Mouse (Mus musculus) MEL (cell line): Measurements from ENCODE around the gene Shtn1. TPM values are rescaled to one million over a fixed set of nuclear protein-coding genes. Genes with fewer than 3 reads are reported as not detected.

Experiments
- DNase-seq: peaks from one replicate; pipeline ENCODE4 v3.0.0; 2011; ENCODE audit warnings: low read depth, low spot score
- H3K27ac ChIP-seq: 2 replicates; pipeline ENCODE4 v1.5.1; 2012; ENCODE audit warnings: low read depth, mild to moderate bottlenecking, control low read depth, low read length, moderate library complexity; ENCODE audit not compliant: control insufficient read depth
- H3K27me3 ChIP-seq, 2 experiments: fragments of 150-350 bp in 1 of 2; sonication (generic) in 1 of 2; 2 replicates each; pipeline ENCODE4 v1.6.1; 2012; ENCODE audit warnings: low read length in 2 of 2, mild to moderate bottlenecking in 2 of 2, improper control_type of control experiment in 1 of 2, moderate library complexity in 1 of 2; ENCODE audit not compliant: insufficient read depth in 2 of 2, control insufficient read depth in 1 of 2
- H3K36me3 ChIP-seq, 2 experiments: 2 replicates each; pipeline ENCODE4 v1.6.1; 2012 to 2014; ENCODE audit warnings: low read length in 2 of 2, improper control_type of control experiment in 1 of 2, inconsistent platforms in 1 of 2, mild to moderate bottlenecking in 1 of 2; ENCODE audit not compliant: insufficient read depth in 2 of 2, control insufficient read depth in 1 of 2
- H3K4me1 ChIP-seq, 2 experiments: fragments of 150-350 bp in 1 of 2; sonication (generic) in 1 of 2; 2 replicates each; pipeline ENCODE4 v1.6.1; 2012; ENCODE audit warnings: low read length in 2 of 2, improper control_type of control experiment in 1 of 2, mild to moderate bottlenecking in 1 of 2; ENCODE audit not compliant: insufficient read depth in 2 of 2, control insufficient read depth in 1 of 2
- H3K4me3 ChIP-seq, 2 experiments: fragments of 150-350 bp in 1 of 2; sonication (generic) in 1 of 2; 2 replicates each; pipeline ENCODE4 v1.5.1; 2012; ENCODE audit warnings: low read depth in 2 of 2, low read length in 2 of 2, mild to moderate bottlenecking in 2 of 2, moderate library complexity in 2 of 2, control low read depth in 1 of 2, improper control_type of control experiment in 1 of 2; ENCODE audit not compliant: control insufficient read depth in 1 of 2, insufficient read depth in 1 of 2
- H3K79me2 ChIP-seq: 2 replicates; pipeline ENCODE4 v1.6.1; 2012; ENCODE audit warnings: mild to moderate bottlenecking, low read length, moderate library complexity; ENCODE audit not compliant: control insufficient read depth, poor library complexity, insufficient read depth
- H3K9ac ChIP-seq: 2 replicates; pipeline ENCODE4 v1.6.1; 2012; ENCODE audit warnings: low read depth, mild to moderate bottlenecking, control low read depth, low read length, moderate library complexity; ENCODE audit not compliant: control insufficient read depth, poor library complexity, severe bottlenecking
- H3K9me3 ChIP-seq: fragments of 150-350 bp; sonication (generic); replicated peaks from 2 replicates; pipeline ENCODE4 v1.6.1; 2012; ENCODE audit warnings: mild to moderate bottlenecking, low read length, improper control_type of control experiment, moderate library complexity; ENCODE audit not compliant: insufficient read depth
- CHD2 ChIP-seq: IDR thresholded peaks from 2 replicates; pipeline ENCODE4 v1.6.1; 2011; ENCODE audit warnings: low read length, improper control_type of control experiment
- CTCF ChIP-seq, 3 experiments: IDR thresholded peaks in 2 of 3; conservative IDR thresholded peaks in 1 of 3; 2 replicates each; pipeline ENCODE4 v1.5.1; 2011 to 2012; ENCODE audit warnings: low read length in 3 of 3, low read depth in 2 of 3, mild to moderate bottlenecking in 2 of 3, improper control_type of control experiment in 1 of 3, inconsistent platforms in 1 of 3, mixed read lengths in 1 of 3, moderate library complexity in 1 of 3; ENCODE audit not compliant: control insufficient read depth in 1 of 3, insufficient read depth in 1 of 3, poor library complexity in 1 of 3, severe bottlenecking in 1 of 3
- ELF1 ChIP-seq: IDR thresholded peaks from 2 replicates; pipeline ENCODE4 v1.6.1; 2014; ENCODE audit warnings: low read depth, mild to moderate bottlenecking, inconsistent platforms, low read length, improper control_type of control experiment, moderate library complexity
- EP300 ChIP-seq, 2 experiments: IDR thresholded peaks; 2 replicates each; pipeline ENCODE4 v1.6.1; 2011; ENCODE audit warnings: improper control_type of control experiment in 2 of 2, low read length in 2 of 2, low read depth in 1 of 2, mild to moderate bottlenecking in 1 of 2
- ETS1 ChIP-seq: IDR thresholded peaks from 2 replicates; pipeline ENCODE4 v1.6.1; 2012; ENCODE audit warnings: low read depth, mild to moderate bottlenecking, inconsistent platforms, low read length, improper control_type of control experiment, moderate library complexity
- GATA1 ChIP-seq: IDR thresholded peaks from 2 replicates; pipeline ENCODE4 v1.6.1; 2011; ENCODE audit warnings: low read depth, low read length, improper control_type of control experiment
- HCFC1 ChIP-seq: IDR thresholded peaks from 2 replicates; pipeline ENCODE4 v1.6.1; 2012; ENCODE audit warnings: low read depth, mild to moderate bottlenecking, inconsistent platforms, low read length, improper control_type of control experiment, moderate library complexity
- KAT2A ChIP-seq: conservative IDR thresholded peaks from 2 replicates; pipeline ENCODE4 v1.6.1; 2012; ENCODE audit warnings: low read depth, low read length, improper control_type of control experiment, inconsistent platforms
- MAFK ChIP-seq: IDR thresholded peaks from 2 replicates; pipeline ENCODE4 v1.6.1; 2011; ENCODE audit warnings: low read depth, mild to moderate bottlenecking, low read length, improper control_type of control experiment, borderline replicate concordance
- MAZ ChIP-seq: IDR thresholded peaks from 2 replicates; pipeline ENCODE4 v1.6.1; 2012; ENCODE audit warnings: low read depth, mild to moderate bottlenecking, inconsistent platforms, low read length, improper control_type of control experiment
- MEF2A ChIP-seq: IDR thresholded peaks from 2 replicates; pipeline ENCODE4 v1.6.1; 2014; ENCODE audit warnings: low read depth, mild to moderate bottlenecking, inconsistent platforms, low read length, improper control_type of control experiment; ENCODE audit not compliant: poor library complexity, insufficient replicate concordance, severe bottlenecking; ENCODE audit errors: extremely low read depth
- MXI1 ChIP-seq: IDR thresholded peaks from 2 replicates; pipeline ENCODE4 v1.6.1; 2011; ENCODE audit warnings: mild to moderate bottlenecking, low read depth, low read length, improper control_type of control experiment
- MYB ChIP-seq: IDR thresholded peaks from 2 replicates; pipeline ENCODE4 v1.6.1; 2011; ENCODE audit warnings: mild to moderate bottlenecking, low read depth, low read length, improper control_type of control experiment
- NRF1 ChIP-seq: IDR thresholded peaks from 2 replicates; pipeline ENCODE4 v1.6.1; 2014; ENCODE audit warnings: low read depth, mild to moderate bottlenecking, inconsistent platforms, low read length, improper control_type of control experiment, moderate library complexity; ENCODE audit not compliant: poor library complexity, insufficient read depth, severe bottlenecking
- POLR2AphosphoS5 ChIP-seq: IDR thresholded peaks from 2 replicates; pipeline ENCODE4 v1.6.1; 2012; ENCODE audit warnings: low read depth, borderline replicate concordance, mild to moderate bottlenecking, inconsistent platforms, low read length, moderate library complexity, mixed read lengths
- RCOR1 ChIP-seq: IDR thresholded peaks from 2 replicates; pipeline ENCODE4 v1.6.1; 2012; ENCODE audit warnings: low read depth, mild to moderate bottlenecking, inconsistent platforms, low read length, improper control_type of control experiment
- SMC3 ChIP-seq: IDR thresholded peaks from 2 replicates; pipeline ENCODE4 v1.6.1; 2011; ENCODE audit warnings: low read depth, low read length, improper control_type of control experiment
- TAL1 ChIP-seq: IDR thresholded peaks from 2 replicates; pipeline ENCODE4 v1.6.1; 2012; ENCODE audit warnings: mild to moderate bottlenecking, inconsistent platforms, low read length, moderate library complexity, mixed read lengths
- TCF12 ChIP-seq: IDR thresholded peaks from 2 replicates; pipeline ENCODE4 v1.6.1; 2014; ENCODE audit warnings: low read depth, mild to moderate bottlenecking, inconsistent platforms, low read length, improper control_type of control experiment, moderate library complexity
- ZC3H11A ChIP-seq: IDR thresholded peaks from 2 replicates; pipeline ENCODE4 v1.6.1; 2012; ENCODE audit warnings: low read depth, mild to moderate bottlenecking, inconsistent platforms, low read length, improper control_type of control experiment
- ZKSCAN1 ChIP-seq: IDR thresholded peaks from 2 replicates; pipeline ENCODE4 v1.6.1; 2012; ENCODE audit warnings: low read depth, mild to moderate bottlenecking, inconsistent platforms, low read length, improper control_type of control experiment, moderate library complexity
- polyA plus RNA-seq, 2 experiments: library from polyadenylated mRNA; stranded (reverse) in 1 of 2; unstranded in 1 of 2; fragments of >175 nt in 1 of 2; fragments of >200 nt in 1 of 2; gene quantifications; 2 replicates each; pipeline versions ENCODE4 v1.2.1 to v1.2.4; 2012; ENCODE audit warnings: low replicate concordance in 2 of 2, low read depth in 1 of 2; ENCODE audit not compliant: insufficient read length in 2 of 2, insufficient read depth in 1 of 2, missing spikeins in 1 of 2
- total RNA-seq: library from RNA; depleted of rRNA; stranded (reverse); fragments of 300-350 nt; gene quantifications from 2 replicates; pipeline ENCODE4 v1.2.3, GENCODE M21; 2012

Shtn1 gene
- total and polyA plus RNA-seq, 3 experiments, result 0.17 TPM; not detected in 2

DNA sequence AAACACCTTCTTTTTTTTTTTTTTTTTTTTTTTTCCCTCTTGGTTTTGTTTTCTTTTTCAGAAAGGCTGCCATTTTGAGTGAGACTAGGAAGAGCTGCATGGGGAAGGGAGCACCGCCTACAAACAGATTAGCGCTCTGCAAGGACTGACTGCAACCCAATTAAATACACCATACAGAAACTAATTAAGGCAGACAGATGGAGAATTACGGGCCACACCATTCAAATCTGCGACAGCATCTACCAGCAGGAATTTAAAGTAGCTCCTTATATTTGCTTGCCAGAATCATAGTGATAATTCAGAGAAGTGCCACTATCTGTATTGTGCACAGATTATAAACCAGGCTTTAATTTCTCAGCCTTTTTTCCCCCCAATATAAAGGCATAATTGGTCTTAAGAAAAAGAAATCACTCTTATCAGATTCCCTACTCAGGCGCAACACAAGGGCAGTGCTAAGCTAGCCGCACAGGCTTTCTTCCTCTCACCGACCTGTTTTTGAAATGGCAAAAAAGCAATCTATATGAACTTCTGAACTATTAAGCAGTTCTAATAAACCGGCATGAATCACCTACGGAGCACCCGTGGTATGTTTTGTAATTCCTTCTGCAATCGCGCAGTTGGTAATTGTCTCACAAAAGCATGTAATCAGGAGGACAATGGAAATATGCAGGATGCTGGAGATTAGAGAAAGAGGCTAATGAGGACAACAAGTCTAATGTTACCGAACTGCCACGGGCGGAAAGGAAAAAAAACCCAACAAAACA lies 69.1 kb downstream of the Shtn1 start:
- no peak for DNase-seq
- Histone ChIP-seq H3K27me3 (peaks cover 1 to 2% of the 10 kb centered on the region in 2 experiments; a peak in 1 of 4 replicates), H3K9ac (no peak overlapping the region), H3K4me1 (no peaks in the 10 kb centered on the region), H3K27ac (no peak overlapping the region), H3K79me2 (no peaks in the 10 kb centered on the region), H3K4me3 (no peak overlapping the region), H3K36me3 (no peaks in the 10 kb centered on the region), H3K9me3 (no peaks in the 10 kb centered on the region)
- TF ChIP-seq KAT2A (no peak), TCF12 (no peak), NRF1 (no peak), RCOR1 (no peak), MYB (no peak), EP300 (IDR thresholded peaks at IDR 0.05; ENCODE audit: low read depth in 1 of 2, low read length in 2 of 2) (no peak), ZKSCAN1 (no peak), MEF2A (no peak), ELF1 (no peak), SMC3 (no peak), TAL1 (no peak), ZC3H11A (no peak)

DNA sequence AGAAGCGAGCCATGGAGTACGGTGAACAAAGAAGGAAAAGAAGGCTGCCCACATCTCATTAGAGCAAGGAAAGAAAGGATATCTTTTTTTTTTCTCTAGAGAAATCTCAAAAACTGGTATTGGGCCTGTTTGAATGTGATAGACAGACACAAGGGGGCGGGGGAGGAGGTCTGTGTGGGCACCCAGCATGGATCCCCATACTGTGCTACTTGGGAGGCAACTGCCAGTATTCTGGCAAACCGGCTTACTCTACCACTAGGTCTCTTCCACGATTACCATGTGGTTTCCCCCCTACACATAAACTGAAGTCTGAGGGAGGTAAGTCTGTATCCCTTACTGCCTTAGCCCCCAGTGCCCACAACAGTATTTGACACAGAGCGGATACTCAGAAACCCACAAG lies 73.1 kb downstream of the Shtn1 start:
- H3K9me3 ChIP-seq, result no peaks in the 10 kb centered on the region
- H3K79me2 ChIP-seq, result no peaks in the 10 kb centered on the region
- TF ChIP-seq MAZ (no peak), ZKSCAN1 (no peak), MXI1 (no peak), CTCF (IDR thresholded peaks at IDR 0.05 in 2 of 3, conservative IDR thresholded peaks at IDR 0.05 in 1 of 3; ENCODE audit: control insufficient read depth in 1 of 3, insufficient read depth in 1 of 3, low read depth in 2 of 3, low read length in 3 of 3, poor library complexity in 1 of 3, severe bottlenecking in 1 of 3) (no peak), HCFC1 (no peak), ETS1 (no peak), POLR2AphosphoS5 (no peak), MEF2A (no peak), CHD2 (no peak), GATA1 (no peak), MAFK (no peak), KAT2A (no peak)
- H3K4me3 ChIP-seq, result no peak overlapping the region
- no peak overlapping the region for H3K9ac ChIP-seq
- H3K27ac ChIP-seq, result no peak overlapping the region
- H3K27me3 ChIP-seq, result peaks cover 2 to 4% of the 10 kb centered on the region in 2 experiments; a peak in 2 of 4 replicates
- H3K36me3 ChIP-seq, result no peaks in the 10 kb centered on the region
- no peaks in the 10 kb centered on the region for H3K4me1 ChIP-seq
- no peak for DNase-seq
